In genomic region chr14:51069617-51070016, GRCm38 (mm10) we compare ENCODE assay signal across 10 mouse cellular contexts. TPM values are rescaled to one million over a fixed set of nuclear protein-coding genes. Genes with fewer than 3 reads are reported as not detected.
DNase-seq lines count a peak whose midpoint lies in the region; ATAC-seq lines count a peak whose summit lies in the region.
"Had no signal": no experiment of that assay in that cellular context is flagged by ENCODE, and none has a peak within 500 bp of the region (broad histone marks: within the 10 kb centered on the region; RNA-seq: fewer than 3 reads in every experiment).

No protein-coding gene starts in this region.

- intact Hi-C loops in left cerebral cortex, postnatal 14 days (cut with DNase I) = no loop called here

- H3K36me3 ChIP-seq in embryonic facial prominence, embryonic 11.5 days (replicated peaks; ENCODE audit: control insufficient read depth, insufficient read depth, low read depth, low read length) = no peaks in the 10 kb centered on the region
- no peaks in the 10 kb centered on the region for H3K36me3 ChIP-seq in embryonic facial prominence, embryonic 10.5 days (replicated peaks)
- H3K36me3 ChIP-seq: midbrain, embryonic 12.5 days had no signal

- peak; percentile 36 for DNase-seq in embryonic facial prominence, embryonic 11.5 days (ENCODE audit: low spot score)
- DNase-seq in embryonic facial prominence, embryonic 10.5 days (ENCODE audit: low spot score) = no peak
- peak; percentile 26 for DNase-seq in right cerebral cortex, postnatal 14 days
- DNase-seq in right cerebral cortex, postnatal 36 days (ENCODE audit: low spot score in 2 of 2) = no peak
- DNase-seq in kidney, postnatal 10 days = peak; percentile 60
- DNase-seq in spleen, postnatal 36 days (ENCODE audit: low spot score in 2 of 2) = peak; percentile 21 to 58
- no peak for DNase-seq in gastrocnemius, adult 8-10 months (ENCODE audit: low spot score in 2 of 2)
- DNase-seq in left cerebral cortex, postnatal 14 days (ENCODE audit: low spot score in 2 of 2) = no peak

- H3K9ac ChIP-seq in embryonic facial prominence, embryonic 11.5 days (replicated peaks; ENCODE audit: low read length) = no peak overlapping the region
- H3K9ac ChIP-seq: midbrain, embryonic 12.5 days had no signal

- no peaks in the 10 kb centered on the region; the same call in 1 of the 2 replicates for H3K27me3 ChIP-seq in embryonic facial prominence, embryonic 11.5 days (ENCODE audit: control insufficient read depth, insufficient read depth, low read length)
- H3K27me3 ChIP-seq in embryonic facial prominence, embryonic 10.5 days (replicated peaks; ENCODE audit: low read depth, poor library complexity, severe bottlenecking) = no peaks in the 10 kb centered on the region

- no peak overlapping the region for H3K27ac ChIP-seq in embryonic facial prominence, embryonic 11.5 days (replicated peaks; ENCODE audit: low read depth, low read length)
- H3K27ac ChIP-seq in embryonic facial prominence, embryonic 10.5 days (replicated peaks) = no peak overlapping the region
- H3K27ac ChIP-seq: midbrain, embryonic 12.5 days had no signal

- 95% methylated on average over 2 of the region's 2 CpGs for WGBS in embryonic facial prominence, embryonic 11.5 days
- 93% methylated on average over 2 of the region's 2 CpGs for WGBS in embryonic facial prominence, embryonic 10.5 days

- H3K4me3 ChIP-seq in embryonic facial prominence, embryonic 11.5 days (ENCODE audit: low read depth, low read length) = no peak overlapping the region
- H3K4me3 ChIP-seq in embryonic facial prominence, embryonic 10.5 days = no peak overlapping the region
- H3K4me3 ChIP-seq: midbrain, embryonic 12.5 days had no signal

- H3K9me3 ChIP-seq in embryonic facial prominence, embryonic 11.5 days (replicated peaks; ENCODE audit: control insufficient read depth, low read length) = no peaks in the 10 kb centered on the region
- H3K9me3 ChIP-seq in embryonic facial prominence, embryonic 10.5 days = no peaks in the 10 kb centered on the region
- H3K9me3 ChIP-seq: midbrain, embryonic 12.5 days had no signal

- H3K4me2 ChIP-seq in embryonic facial prominence, embryonic 11.5 days (ENCODE audit: low read depth, low read length) = no peak overlapping the region
- H3K4me2 ChIP-seq: midbrain, embryonic 12.5 days had no signal

- no peak for ATAC-seq in embryonic facial prominence, embryonic 11.5 days (replicated peaks; ENCODE audit: insufficient number of reproducible peaks, low FRiP score, low TSS enrichment, low read depth)

- no peaks in the 10 kb centered on the region for H3K4me1 ChIP-seq in embryonic facial prominence, embryonic 11.5 days (ENCODE audit: control insufficient read depth, insufficient read depth, low read length)
- peaks cover 7% of the 10 kb centered on the region; the same call in 1 of the 2 replicates for H3K4me1 ChIP-seq in embryonic facial prominence, embryonic 10.5 days
- H3K4me1 ChIP-seq: midbrain, embryonic 12.5 days had no signal

RNA-seq across cellular contexts. Expression of gene Olfr750, which starts 4.6 kb away (rescaled TPM):
- polyA plus RNA-seq in embryonic facial prominence, embryonic 11.5 days (2014; fragmentation: Nextera tagmentation; extraction: Ambion mirVana) = not detected in 2 replicates
- polyA plus RNA-seq in embryonic facial prominence, embryonic 10.5 days (2016; fragmentation: Nextera tagmentation; extraction: Ambion mirVana) = not detected in 2 replicates
- not detected for total RNA-seq in gastrocnemius, adult 8-10 months (2022)
- total RNA-seq in left cerebral cortex, postnatal 14 days (2021) = not detected
- polyA plus RNA-seq: heart, embryonic 14.5 days had no signal

RNA-seq across cellular contexts. Expression of gene Rnase12, which starts 12.2 kb away (rescaled TPM):
- polyA plus RNA-seq in embryonic facial prominence, embryonic 11.5 days (2014; fragmentation: Nextera tagmentation; extraction: Ambion mirVana) = not detected in 2 replicates
- polyA plus RNA-seq in embryonic facial prominence, embryonic 10.5 days (2016; fragmentation: Nextera tagmentation; extraction: Ambion mirVana) = not detected in 2 replicates
- total RNA-seq in gastrocnemius, adult 8-10 months (2022) = not detected
- not detected for total RNA-seq in left cerebral cortex, postnatal 14 days (2021)
- polyA plus RNA-seq: midbrain, embryonic 12.5 days had no signal

RNA-seq across cellular contexts. Expression of gene Rnase11, which starts 19.7 kb away (rescaled TPM):
- polyA plus RNA-seq in embryonic facial prominence, embryonic 11.5 days (2014; fragmentation: Nextera tagmentation; extraction: Ambion mirVana) = not detected in 2 replicates
- not detected in 2 replicates for polyA plus RNA-seq in embryonic facial prominence, embryonic 10.5 days (2016; fragmentation: Nextera tagmentation; extraction: Ambion mirVana)
- not detected for total RNA-seq in gastrocnemius, adult 8-10 months (2022)
- not detected for total RNA-seq in left cerebral cortex, postnatal 14 days (2021)
- polyA plus RNA-seq: heart, embryonic 14.5 days; midbrain, embryonic 12.5 days had no signal

RNA-seq across cellular contexts. Expression of gene Rnase4, which starts 21.3 kb away (rescaled TPM):
- 14.4 and 14.7 TPM in 2 replicates for polyA plus RNA-seq in embryonic facial prominence, embryonic 11.5 days (2014; fragmentation: Nextera tagmentation; extraction: Ambion mirVana)
- 8.3 and 9.0 TPM in 2 replicates for polyA plus RNA-seq in embryonic facial prominence, embryonic 10.5 days (2016; fragmentation: Nextera tagmentation; extraction: Ambion mirVana)
- 10 to 100 TPM; 17.3 to 32.3 (median 23.6) TPM for total RNA-seq in gastrocnemius, adult 8-10 months (2022)
- 10 to 100 TPM; 19.0 to 20.1 TPM for total RNA-seq in left cerebral cortex, postnatal 14 days (2021)

RNA-seq across cellular contexts. Expression of gene Ang, which starts 21.3 kb away (rescaled TPM):
- polyA plus RNA-seq in embryonic facial prominence, embryonic 11.5 days (2014; fragmentation: Nextera tagmentation; extraction: Ambion mirVana) = 2.2 and 2.6 TPM in 2 replicates
- 2.3 and 3.5 TPM in 2 replicates for polyA plus RNA-seq in embryonic facial prominence, embryonic 10.5 days (2016; fragmentation: Nextera tagmentation; extraction: Ambion mirVana)
- total RNA-seq in gastrocnemius, adult 8-10 months (2022) = 1 to 10 TPM; 1.2 to 3.0 (median 1.6) TPM
- 1 to 10 TPM; 2.9 to 4.1 TPM for total RNA-seq in left cerebral cortex, postnatal 14 days (2021)

Comparison
In these comparisons a context has a peak if more than half of its experiments do, and no peak if none do; other contexts are left out.
1. DNase-seq: peak in embryonic facial prominence, embryonic 11.5 days (single experiment), right cerebral cortex, postnatal 14 days (single experiment), kidney, postnatal 10 days (single experiment) and spleen, postnatal 36 days (2 of 2); none in embryonic facial prominence, embryonic 10.5 days (single experiment), right cerebral cortex, postnatal 36 days (0 of 2), gastrocnemius, adult 8-10 months (0 of 2) and left cerebral cortex, postnatal 14 days (0 of 2).